Mouse (Mus musculus): ENCODE measurements around the gene Trmt10c.
"Not testable (repeated sequence)": the region's sequence is repeated elsewhere in the genome, so short reads cannot be mapped to it uniquely, and the experiment has no call there.

Trmt10c gene

DNA sequence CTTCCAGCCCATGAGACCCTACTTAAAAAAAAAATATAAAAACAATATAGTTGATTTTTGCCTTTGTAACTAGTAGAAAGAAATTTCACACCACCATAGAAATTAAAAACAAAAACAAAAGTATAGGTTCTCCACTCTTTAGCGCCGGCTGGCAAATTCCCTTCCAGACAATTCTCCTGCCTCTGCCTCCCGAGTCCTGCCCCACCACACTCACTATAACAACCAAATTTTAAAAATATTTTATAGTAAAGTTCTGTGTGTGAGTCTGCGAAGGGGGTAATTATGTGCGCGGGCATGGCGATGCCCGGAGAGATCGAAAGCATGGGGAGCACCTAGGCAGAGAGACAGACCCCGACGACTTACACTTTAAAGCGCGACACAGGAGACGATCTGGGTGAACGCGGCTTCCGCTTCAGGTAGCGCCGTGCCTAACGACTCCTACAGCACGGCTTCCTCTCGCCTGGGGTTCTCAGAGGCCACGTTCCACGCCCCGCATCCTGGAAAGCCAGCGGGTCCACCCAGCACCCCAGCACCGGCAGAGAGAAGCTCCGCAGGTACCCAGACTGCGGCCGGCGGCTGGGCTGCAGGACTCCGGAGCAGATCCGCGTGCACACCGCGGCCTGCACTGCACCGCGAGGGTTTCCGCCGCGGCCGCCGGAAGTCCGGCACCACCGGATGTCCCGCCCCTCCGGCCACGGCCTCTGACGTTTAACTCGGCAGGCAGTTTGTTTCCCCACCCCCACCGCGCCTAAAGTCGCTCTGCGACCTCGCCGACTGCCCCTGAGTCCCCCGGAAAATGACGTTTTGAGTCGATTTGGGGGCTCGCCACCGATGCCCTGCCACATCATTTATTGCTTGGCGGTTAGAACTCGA lies at the start of gene Trmt10c:
Gene Trmt10c, minus strand, starts transcription at position 682 of the 873 bp plus-strand sequence.
- peak; percentile 95 for DNase-seq

DNA sequence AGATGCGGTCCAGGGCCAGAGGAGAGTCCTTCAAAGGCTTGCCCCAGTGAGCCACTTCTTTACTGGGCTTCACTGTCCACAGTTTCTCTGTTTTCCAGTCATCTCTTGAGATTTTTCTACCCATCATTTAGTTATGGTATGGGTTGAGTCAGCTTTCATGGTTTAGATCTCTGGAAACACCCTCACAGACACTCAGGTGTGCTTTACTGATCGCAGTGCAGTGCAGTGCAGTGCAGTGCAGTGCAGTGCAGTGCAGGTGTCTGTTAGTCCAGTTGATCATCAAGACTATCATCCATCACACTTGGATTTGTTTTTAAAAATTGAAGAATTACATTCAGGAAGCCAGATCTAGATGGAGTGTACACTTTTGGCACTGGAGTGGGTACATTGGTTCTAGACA lies 48.7 kb upstream of the Trmt10c start:
- DNase-seq = no peak

GRCm38 (mm10) chr16:56081691-56082090 lies 44.1 kb upstream of the Trmt10c start:
- DNase-seq = no peak

GRCm38 (mm10) chr16:56079419-56079818 lies 41.8 kb upstream of the Trmt10c start:
- no peak for DNase-seq

DNA sequence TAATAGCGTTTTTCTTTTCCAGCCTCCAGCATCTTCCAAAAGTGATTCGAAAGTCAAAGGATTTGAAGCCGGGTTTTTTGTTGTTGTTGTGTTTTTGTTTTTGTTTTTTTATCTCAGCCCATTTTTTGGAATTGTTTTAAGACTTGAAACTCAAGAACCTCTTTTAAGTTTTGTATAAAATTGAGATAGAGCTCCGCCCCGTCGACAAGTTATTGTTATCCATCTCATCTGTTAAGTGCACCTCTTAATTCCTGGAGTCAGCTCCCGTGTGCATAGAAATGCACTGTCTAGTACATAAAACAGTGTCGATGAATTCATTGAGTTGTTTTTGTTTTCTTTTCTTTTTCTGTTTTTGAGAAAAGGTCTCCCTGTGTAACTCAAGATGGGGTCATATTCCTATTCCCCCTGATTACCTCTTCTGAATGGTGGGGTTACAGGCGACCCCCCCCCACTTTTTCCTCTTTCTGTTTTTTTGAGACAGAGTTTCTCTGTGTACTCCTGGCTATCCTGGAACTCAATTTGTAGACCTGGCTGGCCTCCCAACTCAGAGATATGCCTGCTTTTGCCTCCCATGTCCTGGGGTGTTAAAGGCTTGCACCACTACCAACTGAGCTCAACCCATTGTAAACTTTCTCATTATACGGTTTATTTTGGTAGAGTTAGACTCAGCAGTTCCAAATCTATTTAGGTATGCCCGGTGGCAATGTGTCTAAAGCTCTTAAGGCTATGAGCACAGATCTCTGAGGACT lies 38.7 kb upstream of the Trmt10c start:
- no peak for DNase-seq

DNA sequence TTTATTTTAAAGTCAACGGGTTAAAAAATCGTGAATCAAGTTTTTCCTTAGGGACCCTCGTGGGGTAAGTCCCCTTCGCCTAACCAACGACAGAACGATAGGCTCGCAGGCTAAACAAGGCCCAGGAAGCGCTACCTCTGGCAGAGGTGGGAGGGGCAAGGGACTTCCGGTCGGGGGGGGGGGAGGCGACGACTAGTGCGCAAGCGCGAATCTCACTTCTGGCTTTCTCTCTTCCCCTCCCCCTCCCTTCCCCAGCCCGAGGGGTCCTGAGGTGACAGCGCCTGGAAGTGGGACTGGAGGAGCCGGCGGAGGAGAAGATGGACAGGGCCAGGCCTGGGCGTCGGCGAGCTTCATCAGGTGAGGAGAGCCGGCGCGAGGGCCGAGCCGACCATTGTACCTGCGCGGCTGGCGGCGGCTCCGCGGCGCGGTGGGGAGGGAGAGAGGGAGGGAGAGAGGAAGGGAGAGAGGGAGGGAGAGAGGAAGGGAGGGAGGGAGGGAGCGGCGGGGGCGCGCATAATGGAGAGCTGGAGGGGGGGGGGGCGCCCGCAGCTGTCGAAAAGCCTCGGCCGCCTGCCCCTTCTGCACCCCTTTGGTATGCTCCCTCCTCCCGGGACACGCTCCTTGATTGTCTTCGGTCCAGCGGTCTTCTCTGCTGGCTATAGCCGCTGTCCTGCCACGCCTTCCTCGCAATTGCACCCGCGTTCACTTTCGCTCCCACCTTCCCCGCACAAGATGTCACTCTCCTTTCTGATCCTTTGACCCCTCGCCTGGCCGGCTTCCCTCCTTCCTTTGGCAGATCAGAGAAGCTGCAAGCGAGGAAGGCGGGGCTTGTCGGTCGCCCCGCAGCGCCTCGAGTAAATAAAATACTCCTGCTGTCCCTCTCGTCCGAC lies 37.8 kb upstream of the Trmt10c start:
- peak; percentile 88 for DNase-seq

GRCm38 (mm10) chr16:56074565-56074964 lies 36.9 kb upstream of the Trmt10c start:
- DNase-seq = no peak

- no peak for DNase-seq
Measured at GRCm38 (mm10) chr16:56074122-56074521, 36.5 kb upstream of the Trmt10c start.

DNA sequence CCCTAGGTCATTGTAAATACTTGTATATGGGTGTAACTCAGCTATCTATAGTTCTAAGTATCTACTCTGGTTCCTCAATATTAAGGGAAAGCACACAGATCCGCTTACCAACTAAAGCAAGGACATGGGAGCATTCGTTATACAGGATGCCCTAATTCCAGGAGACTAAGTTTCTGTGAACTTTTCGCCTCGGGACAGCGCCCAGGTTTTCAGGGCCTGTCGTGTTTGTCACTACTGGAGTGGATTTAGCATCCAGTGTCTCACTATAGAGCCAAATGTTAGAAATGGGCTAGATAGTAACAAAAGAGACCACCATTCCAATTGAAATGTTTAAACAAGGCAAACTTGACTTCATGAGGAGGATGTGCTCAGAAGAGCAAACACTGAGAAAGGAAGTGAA lies 35.5 kb upstream of the Trmt10c start:
- DNase-seq = not testable (repeated sequence)

DNA sequence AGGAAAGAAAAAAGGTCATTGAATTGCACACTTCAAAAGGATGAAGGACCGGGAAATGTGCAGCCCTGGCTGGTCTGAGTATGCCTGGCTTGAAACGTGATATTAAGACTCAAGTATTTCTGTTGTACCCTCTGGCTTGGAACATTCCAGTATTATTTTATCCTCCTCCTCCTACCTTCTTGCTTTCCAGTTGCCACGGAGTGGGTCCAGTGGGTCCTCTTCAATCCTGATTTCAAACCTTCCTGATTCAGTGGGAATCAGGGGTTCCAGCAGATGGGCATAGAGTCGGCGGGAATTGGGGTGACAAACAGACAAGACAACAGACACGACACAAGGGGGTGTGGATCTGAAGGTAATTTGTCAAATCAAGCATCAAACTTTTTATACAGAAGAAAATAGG lies 34.9 kb upstream of the Trmt10c start:
- no peak for DNase-seq

DNA sequence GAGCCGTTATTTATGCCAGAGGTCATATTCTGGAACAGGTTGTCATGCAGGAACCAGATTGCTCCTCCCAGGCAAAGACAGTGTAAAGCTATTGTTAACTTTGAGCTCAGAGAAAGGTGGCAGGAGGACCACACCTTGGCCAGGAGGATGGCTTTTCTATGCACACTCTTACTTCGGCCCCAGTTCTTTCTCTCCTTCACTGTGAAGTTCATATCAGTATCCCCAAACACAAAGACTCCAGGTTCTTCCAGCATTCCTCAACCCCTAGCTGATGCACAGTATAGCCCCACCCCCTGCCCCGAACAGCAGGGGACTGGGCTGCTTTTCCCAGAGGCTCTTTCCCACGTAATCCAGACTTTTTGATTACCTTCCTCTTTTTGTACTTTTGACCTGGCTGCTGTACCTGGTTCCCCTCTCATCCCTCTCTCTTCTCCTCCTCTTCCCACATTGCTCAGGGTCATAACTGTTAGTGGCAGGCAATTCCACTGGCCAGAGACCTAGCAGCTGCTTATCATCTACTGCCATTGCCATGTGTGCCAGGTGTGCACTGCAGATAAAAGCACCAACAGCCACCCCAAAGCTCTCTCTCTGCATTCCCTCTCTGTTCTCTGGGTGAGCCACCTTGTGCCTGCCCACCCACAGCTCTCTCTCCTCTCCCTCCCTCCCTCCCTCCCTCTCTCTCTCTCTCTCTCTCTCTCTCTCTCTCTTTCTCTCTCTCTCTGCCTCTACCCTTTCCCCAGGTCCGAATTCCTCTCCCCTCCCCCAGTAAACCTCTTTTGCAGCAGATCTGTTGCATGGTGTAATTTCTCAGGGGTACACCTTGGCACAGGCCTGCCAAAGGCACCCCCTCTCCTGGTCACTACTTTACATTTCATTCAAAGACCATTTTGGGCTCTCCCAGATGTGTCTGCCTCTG lies 34.0 kb upstream of the Trmt10c start:
- DNase-seq = no peak

- DNase-seq = no peak
Measured at GRCm38 (mm10) chr16:56068523-56069070, 31.0 kb upstream of the Trmt10c start.

DNA sequence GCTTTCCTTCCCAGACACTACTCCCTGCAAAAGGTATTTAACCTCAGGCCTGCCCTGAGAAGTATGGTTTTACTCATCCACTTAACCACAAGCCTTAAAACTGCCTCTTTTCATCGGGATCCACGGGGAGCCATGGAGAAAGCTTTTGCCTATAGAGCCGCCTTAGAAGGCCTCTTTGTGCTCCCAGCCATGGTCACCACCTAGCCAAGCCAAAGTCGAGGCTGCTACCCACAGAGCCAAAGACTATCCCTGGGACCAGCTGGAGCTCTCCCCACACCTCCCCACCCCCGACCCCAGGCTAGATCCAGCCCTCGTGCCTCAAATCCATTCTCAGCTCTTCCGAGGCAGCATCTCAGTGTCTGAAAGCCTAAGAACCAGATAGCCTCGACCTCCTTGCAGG lies 28.5 kb upstream of the Trmt10c start:
- no peak for DNase-seq

GRCm38 (mm10) chr16:56064334-56064990 lies 26.8 kb upstream of the Trmt10c start:
- DNase-seq = peak; percentile 80

GRCm38 (mm10) chr16:56062981-56063380 lies 25.4 kb upstream of the Trmt10c start:
- DNase-seq = no peak

DNA sequence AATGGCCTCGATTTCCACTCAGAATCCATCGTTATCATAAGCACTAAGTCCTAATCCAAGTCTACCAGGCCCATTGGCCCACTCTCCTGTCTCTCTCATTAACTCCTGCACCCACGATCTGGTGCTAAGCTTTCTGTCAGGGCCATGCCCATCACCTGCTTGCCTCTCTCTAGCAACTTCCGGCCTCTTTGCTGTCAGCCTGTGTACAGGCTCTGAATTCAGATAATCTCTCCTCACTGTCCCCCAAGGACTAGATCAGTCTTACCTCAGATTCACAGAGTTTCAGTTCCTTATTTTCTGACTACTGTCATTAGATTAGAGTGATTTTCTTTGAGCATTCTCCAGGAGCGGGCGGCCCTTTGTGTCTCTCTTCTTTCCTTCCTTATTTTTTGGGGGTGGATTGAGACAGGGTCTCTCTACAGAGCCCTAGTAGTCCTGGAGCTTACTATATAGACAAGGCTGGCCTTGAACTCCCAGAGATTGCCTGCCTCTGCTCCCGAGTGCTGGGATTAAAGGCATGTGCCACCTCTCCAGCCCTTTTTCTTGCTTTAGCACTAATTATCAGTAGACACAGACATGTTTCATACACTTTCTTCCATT lies 24.5 kb upstream of the Trmt10c start:
- peak; percentile 13 for DNase-seq

DNA sequence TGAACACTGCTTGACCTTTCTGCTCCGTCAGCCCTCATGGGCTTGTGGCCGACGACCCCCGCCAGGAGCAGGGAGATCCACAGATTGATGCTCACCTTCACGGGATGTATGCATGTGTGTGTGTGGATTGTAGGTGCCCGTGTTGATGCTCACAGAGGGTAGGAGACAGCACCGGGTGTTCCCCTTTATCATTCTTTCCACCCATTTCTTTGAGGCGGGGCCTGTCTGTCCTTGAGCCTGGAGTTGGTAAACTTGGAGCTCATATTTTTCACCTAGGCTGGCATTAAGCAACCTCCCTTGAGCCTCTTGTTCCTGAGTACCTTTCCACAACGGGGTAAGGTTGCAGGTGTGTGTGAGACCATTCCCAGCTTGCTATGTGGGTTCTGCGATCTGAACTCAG lies 20.5 kb upstream of the Trmt10c start:
- DNase-seq = no peak

GRCm38 (mm10) chr16:56056944-56057590 lies 19.4 kb upstream of the Trmt10c start:
- no peak for DNase-seq

- no peak for DNase-seq
Measured at GRCm38 (mm10) chr16:56055911-56056310, 18.3 kb upstream of the Trmt10c start.

GRCm38 (mm10) chr16:56048038-56048437 lies 10.4 kb upstream of the Trmt10c start, which contains the start of gene Senp7:
TSS of gene Senp7 (plus strand) at chr16:56048338.
- DNase-seq = not testable (repeated sequence)

All from lung, postnatal 36 days (tissue).